Mouse (Mus musculus): ENCODE measurements around the gene Smim13.

The Smim13 gene

GRCm38 (mm10) chr13:41291466-41291974, 41.9 kb downstream of the Smim13 start:
- DNase-seq (ENCODE audit: low spot score), result no peak

GRCm38 (mm10) chr13:41293595-41293994, 44.0 kb downstream of the Smim13 start:
- no peak for DNase-seq (ENCODE audit: low spot score)

- DNase-seq (ENCODE audit: low spot score), result no peak
Measured at GRCm38 (mm10) chr13:41295886-41296285, 46.2 kb downstream of the Smim13 start.

- no peak for DNase-seq (ENCODE audit: low spot score)
Measured at GRCm38 (mm10) chr13:41296396-41296795, 46.8 kb downstream of the Smim13 start.

- no peak for DNase-seq (ENCODE audit: low spot score)
Measured at GRCm38 (mm10) chr13:41298533-41298932, 48.9 kb downstream of the Smim13 start.

GRCm38 (mm10) chr13:41298996-41299395, 49.4 kb downstream of the Smim13 start:
- no peak for DNase-seq (ENCODE audit: low spot score)

GRCm38 (mm10) chr13:41300037-41300436, 50.4 kb downstream of the Smim13 start:
- DNase-seq (ENCODE audit: low spot score), result no peak

- peak; percentile 44 for DNase-seq (ENCODE audit: low spot score)
Measured at GRCm38 (mm10) chr13:41302716-41303115, 53.1 kb downstream of the Smim13 start.

GRCm38 (mm10) chr13:41320749-41321148, 71.1 kb downstream of the Smim13 start:
- no peak for DNase-seq (ENCODE audit: low spot score)

- DNase-seq (ENCODE audit: low spot score), result no peak
Measured at GRCm38 (mm10) chr13:41321433-41321832, 71.8 kb downstream of the Smim13 start.

GRCm38 (mm10) chr13:41324631-41325030, 75.0 kb downstream of the Smim13 start:
- no peak for DNase-seq (ENCODE audit: low spot score)

GRCm38 (mm10) chr13:41325346-41325745, 75.7 kb downstream of the Smim13 start:
- no peak for DNase-seq (ENCODE audit: low spot score)

GRCm38 (mm10) chr13:41326134-41326533, 76.5 kb downstream of the Smim13 start:
- DNase-seq (ENCODE audit: low spot score), result no peak

All from c-Kit-positive CD71-positive TER-119-positive erythroid progenitor cells, embryonic 14.5 days (primary cell).